In the genomic region with DNA sequence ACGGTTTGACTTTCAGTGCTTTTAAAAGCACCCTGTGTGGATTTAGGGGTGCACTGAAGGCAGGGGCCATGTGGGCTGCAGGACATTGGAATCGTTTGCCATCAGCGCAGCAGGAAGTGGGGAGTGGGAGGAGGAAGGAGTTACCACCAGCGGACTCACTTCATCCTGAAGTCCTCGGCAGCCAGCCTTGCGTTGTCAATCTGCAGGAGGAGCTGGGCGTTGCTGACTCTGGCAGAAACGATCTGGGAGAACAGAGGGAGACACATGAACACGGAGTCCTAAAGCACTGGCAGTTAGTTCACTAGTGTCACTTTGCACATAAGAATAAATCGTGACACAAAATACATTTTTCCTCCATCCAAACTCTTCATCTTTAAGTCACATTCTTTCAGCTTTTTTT, we compare ENCODE assay signal across 19 mouse cellular contexts. TPM values are rescaled to one million over a fixed set of nuclear protein-coding genes. Genes with fewer than 3 reads are reported as not detected.
"Had no signal": no experiment of that assay in that cellular context is flagged by ENCODE, and none has a peak within 500 bp of the region (broad histone marks: within the 10 kb centered on the region; RNA-seq: fewer than 3 reads in every experiment).

No protein-coding gene starts in this region.

- H3K9ac ChIP-seq: kidney, embryonic 15.5 days; limb, embryonic 12.5 days; liver, embryonic 14.5 days; midbrain, embryonic 12.5 days; neural tube, embryonic 13.5 days had no signal

- H3K27ac ChIP-seq: kidney, embryonic 15.5 days; limb, embryonic 12.5 days; liver, embryonic 14.5 days; midbrain, embryonic 12.5 days; neural tube, embryonic 13.5 days had no signal

- H3K4me1 ChIP-seq: kidney, embryonic 15.5 days; midbrain, embryonic 12.5 days; neural tube, embryonic 13.5 days had no signal

- H3K4me3 ChIP-seq: kidney, embryonic 15.5 days; limb, embryonic 12.5 days; midbrain, embryonic 12.5 days; neural tube, embryonic 13.5 days had no signal

- H3K27me3 ChIP-seq: kidney, embryonic 15.5 days had no signal

- ATAC-seq: intestine, embryonic 16.5 days; midbrain, embryonic 16.5 days had no signal

- H3K4me2 ChIP-seq: kidney, embryonic 15.5 days; limb, embryonic 12.5 days; midbrain, embryonic 12.5 days; neural tube, embryonic 13.5 days had no signal

- DNase-seq: kidney, adult 2 months; kidney, postnatal 14 days; lung, adult 18-20 months; spleen, adult 18-20 months; thymus, postnatal 36 days had no signal

- H3K36me3 ChIP-seq: kidney, embryonic 15.5 days; limb, embryonic 12.5 days; midbrain, embryonic 12.5 days; neural tube, embryonic 13.5 days had no signal

- H3K9me3 ChIP-seq: kidney, embryonic 15.5 days; limb, embryonic 12.5 days; midbrain, embryonic 12.5 days; neural tube, embryonic 13.5 days had no signal

RNA-seq across cellular contexts. Expression of a gene that starts 1.5 kb away (rescaled TPM):
- total RNA-seq: liver, adult 2 months; megakaryocyte-erythroid progenitor cell, adult 5-6 weeks had no signal
- polyA plus RNA-seq: intestine, embryonic 16.5 days; kidney, adult 2 months; kidney, embryonic 15.5 days; limb, embryonic 12.5 days; liver, adult 2 months; liver, embryonic 14.5 days; lung, embryonic 16.5 days; midbrain, embryonic 12.5 days; stomach, embryonic 14.5 days had no signal

RNA-seq across cellular contexts. Expression of a gene that starts 17.4 kb away (rescaled TPM):
- total RNA-seq: layer of hippocampus, adult 8-10 months; layer of hippocampus, postnatal 36 days; left cerebral cortex, postnatal 25 days; megakaryocyte-erythroid progenitor cell, adult 5-6 weeks had no signal

RNA-seq across cellular contexts. Expression of a gene that starts 45.9 kb away (rescaled TPM):
- total RNA-seq: liver, adult 2 months; megakaryocyte-erythroid progenitor cell, adult 5-6 weeks had no signal
- polyA plus RNA-seq: kidney, adult 2 months; limb, embryonic 12.5 days; liver, adult 2 months; liver, embryonic 14.5 days; stomach, embryonic 14.5 days had no signal
